10 mouse cellular contexts compared by ENCODE assay signal in genomic region chr13:33085695-33086432, GRCm38 (mm10). TPM values are rescaled to one million over a fixed set of nuclear protein-coding genes. Genes with fewer than 3 reads are reported as not detected.
DNase-seq lines count a peak whose midpoint lies in the region; ATAC-seq and TF ChIP-seq lines count a peak whose summit lies in the region.
"Had no signal": no experiment of that assay in that cellular context is flagged by ENCODE, and none has a peak within 500 bp of the region (broad histone marks: within the 10 kb centered on the region; RNA-seq: fewer than 3 reads in every experiment).

No protein-coding gene starts in this region.

- H3K27ac ChIP-seq in heart, embryonic 11.5 days (ENCODE audit: low read depth, low read length) = no peak overlapping the region
- peak overlapping the region; percentile 79 for H3K27ac ChIP-seq in cerebellum, adult 2 months (ENCODE audit: insufficient read depth, low read length)
- H3K27ac ChIP-seq in hindbrain, embryonic 15.5 days (replicated peaks) = peak overlapping the region; percentile 75
- H3K27ac ChIP-seq: macrophage had no signal

- no peak for TF ChIP-seq CTCF in cerebellum, adult 2 months (IDR thresholded peaks at IDR 0.05; ENCODE audit: borderline replicate concordance, insufficient read depth, low read depth, low read length)

- no peak overlapping the region for H3K4me3 ChIP-seq in heart, embryonic 11.5 days (ENCODE audit: low read depth, low read length)
- H3K4me3 ChIP-seq in cerebellum, adult 2 months (replicated peaks; ENCODE audit: insufficient read depth, low read depth, low read length) = no peak overlapping the region
- no peak overlapping the region for H3K4me3 ChIP-seq in hindbrain, embryonic 15.5 days

- no peaks in the 10 kb centered on the region for H3K27me3 ChIP-seq in heart, embryonic 11.5 days (ENCODE audit: control insufficient read depth, insufficient read depth, low read length)
- no peaks in the 10 kb centered on the region for H3K27me3 ChIP-seq in cerebellum, adult 2 months (ENCODE audit: control insufficient read depth, insufficient read depth, low read length)
- H3K27me3 ChIP-seq in hindbrain, embryonic 15.5 days = no peaks in the 10 kb centered on the region

- H3K4me1 ChIP-seq in heart, embryonic 11.5 days (ENCODE audit: control insufficient read depth, insufficient read depth, low read length) = no peaks in the 10 kb centered on the region
- peaks cover 20% of the 10 kb centered on the region for H3K4me1 ChIP-seq in cerebellum, adult 2 months (ENCODE audit: control insufficient read depth, insufficient read depth, low read length)
- H3K4me1 ChIP-seq in hindbrain, embryonic 15.5 days (replicated peaks) = peaks cover 10% of the 10 kb centered on the region

- no peak overlapping the region for H3K4me2 ChIP-seq in heart, embryonic 11.5 days
- 0 out of 2 replicates have a peak overlapping the region, but pooled peaks have one; percentile 13 for H3K4me2 ChIP-seq in hindbrain, embryonic 15.5 days

- H3K9ac ChIP-seq in heart, embryonic 11.5 days (ENCODE audit: low read depth, low read length) = no peak overlapping the region
- H3K9ac ChIP-seq in hindbrain, embryonic 15.5 days = no peak overlapping the region

- no peaks in the 10 kb centered on the region for H3K36me3 ChIP-seq in heart, embryonic 11.5 days (ENCODE audit: control insufficient read depth, insufficient read depth, low read length)
- H3K36me3 ChIP-seq in hindbrain, embryonic 15.5 days = no peaks in the 10 kb centered on the region
- H3K36me3 ChIP-seq: G1E had no signal

- no peak for ATAC-seq in heart, embryonic 11.5 days (replicated peaks; ENCODE audit: insufficient number of reproducible peaks, low FRiP score, low TSS enrichment)
- peak; percentile 93 for ATAC-seq in hindbrain, embryonic 15.5 days (ENCODE audit: low FRiP score, low read depth)

- H3K9me3 ChIP-seq in heart, embryonic 11.5 days (replicated peaks; ENCODE audit: control insufficient read depth, low read length) = no peaks in the 10 kb centered on the region
- no peaks in the 10 kb centered on the region for H3K9me3 ChIP-seq in hindbrain, embryonic 15.5 days

- no peak for TF ChIP-seq POLR2A in cerebellum, adult 2 months (IDR thresholded peaks at IDR 0.05; ENCODE audit: borderline replicate concordance, insufficient read depth, low read length)

- peak; percentile 25 to 36 for DNase-seq in heart, adult 9 months (ENCODE audit: low spot score in 2 of 2)
- DNase-seq in cerebellum, adult 2 months = peak; percentile 52 to 79
- peak; percentile 73 for DNase-seq in lung, postnatal 10 days
- peak; percentile 40 for DNase-seq in right cerebral cortex, postnatal 4 days
- no peak for DNase-seq in testis, postnatal 14 days (ENCODE audit: low spot score)
- DNase-seq in gastrocnemius, adult 18-20 months (ENCODE audit: low spot score) = no peak

RNA-seq across cellular contexts. Expression of gene Serpinb1b, which starts 7.5 kb away (rescaled TPM):
- not detected in 2 replicates for polyA plus RNA-seq in heart, embryonic 11.5 days (2014; fragmentation: Nextera tagmentation; extraction: Ambion mirVana)
- polyA plus RNA-seq in cerebellum, adult 2 months (2012; rRNA removed) = 9.1 and 10.3 TPM in 2 replicates
- 20.4 and 25.1 TPM in 2 replicates for polyA plus RNA-seq in hindbrain, embryonic 15.5 days (2015; fragmentation: Nextera tagmentation; extraction: Ambion mirVana)
- not detected for total RNA-seq in gastrocnemius, adult 18-20 months (2021)
- total RNA-seq: G1E had no signal
- polyA plus RNA-seq: G1E had no signal

RNA-seq across cellular contexts. Expression of gene Serpinb9b, which starts 58.6 kb away (rescaled TPM):
- 0.72 and 0.96 TPM in 2 replicates for polyA plus RNA-seq in heart, embryonic 11.5 days (2014; fragmentation: Nextera tagmentation; extraction: Ambion mirVana)
- 0.03 and 0.05 TPM in 2 replicates for polyA plus RNA-seq in cerebellum, adult 2 months (2012; rRNA removed)
- 0.45 and 0.57 TPM in 2 replicates for polyA plus RNA-seq in hindbrain, embryonic 15.5 days (2015; fragmentation: Nextera tagmentation; extraction: Ambion mirVana)
- total RNA-seq in gastrocnemius, adult 18-20 months (2021) = not detected
- polyA plus RNA-seq: G1E had no signal

Comparison
In these comparisons a context has a peak if more than half of its experiments do, and no peak if none do; other contexts are left out.
1. DNase-seq: peak in heart, adult 9 months (2 of 2), cerebellum, adult 2 months (2 of 2), lung, postnatal 10 days (single experiment) and right cerebral cortex, postnatal 4 days (single experiment); none in testis, postnatal 14 days (single experiment) and gastrocnemius, adult 18-20 months (single experiment).